In the genomic region with DNA sequence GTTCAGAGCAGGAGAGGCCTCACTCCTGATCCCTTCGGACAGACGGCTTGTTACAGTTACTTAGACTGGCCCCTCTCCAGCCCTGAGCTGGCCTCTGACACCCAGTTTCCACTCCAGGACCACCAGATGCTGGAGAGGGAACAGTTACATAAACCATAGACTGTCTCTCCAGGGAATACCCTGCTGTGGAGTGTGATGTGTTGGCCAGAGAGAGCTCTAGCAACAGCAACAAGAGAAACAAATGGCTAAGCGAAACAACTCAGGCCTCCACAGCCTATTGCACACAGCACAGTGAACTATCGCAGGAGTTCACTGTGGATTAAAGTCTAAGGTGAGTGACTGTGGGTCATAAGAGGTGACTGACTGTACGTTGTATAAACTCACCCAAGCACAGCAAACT, we compare ENCODE assay signal across 13 mouse cellular contexts. TPM values are rescaled to one million over a fixed set of nuclear protein-coding genes. Genes with fewer than 3 reads are reported as not detected.
DNase-seq lines count a peak whose midpoint lies in the region; ATAC-seq lines count a peak whose summit lies in the region.
"Had no signal": no experiment of that assay in that cellular context is flagged by ENCODE, and none has a peak within 500 bp of the region (broad histone marks: within the 10 kb centered on the region; RNA-seq: fewer than 3 reads in every experiment).

No protein-coding gene starts in this region.

- H3K4me1 ChIP-seq in liver, embryonic 15.5 days (replicated peaks), result peaks cover 44% of the 10 kb centered on the region
- H3K4me1 ChIP-seq: midbrain, embryonic 15.5 days had no signal

- 65% methylated on average over 5 of the region's 5 CpGs for WGBS in liver, embryonic 15.5 days (ENCODE audit: insufficient replicate concordance)

- intact Hi-C loops in heart, postnatal 36 days (cut with DNase I), result no loop called here
- intact Hi-C loops in left cerebral cortex, postnatal 4 days (cut with DNase I), result no loop called here

- peaks cover 18% of the 10 kb centered on the region for H3K27me3 ChIP-seq in liver, embryonic 15.5 days
- H3K27me3 ChIP-seq: midbrain, embryonic 15.5 days had no signal

- 0 out of 2 replicates have a peak overlapping the region, but pooled peaks have one; percentile 61 for H3K4me2 ChIP-seq in liver, embryonic 15.5 days
- H3K4me2 ChIP-seq: midbrain, embryonic 15.5 days had no signal

- H3K9ac ChIP-seq in liver, embryonic 15.5 days, result no peak overlapping the region
- H3K9ac ChIP-seq: midbrain, embryonic 15.5 days had no signal

- no peaks in the 10 kb centered on the region for H3K36me3 ChIP-seq in liver, embryonic 15.5 days (replicated peaks)
- H3K36me3 ChIP-seq: forebrain, embryonic 10.5 days; midbrain, embryonic 15.5 days had no signal

- H3K9me3 ChIP-seq in liver, embryonic 15.5 days (replicated peaks), result no peaks in the 10 kb centered on the region
- H3K9me3 ChIP-seq: forebrain, embryonic 10.5 days; midbrain, embryonic 15.5 days had no signal

- peak; percentile 41 for DNase-seq in urinary bladder, postnatal 14 days (ENCODE audit: low spot score)
- no peak for DNase-seq in urinary bladder, postnatal 10 days (ENCODE audit: low spot score)
- peak; percentile 68 to 77 for DNase-seq in heart, postnatal 36 days
- DNase-seq in retina, postnatal 1 day, result no peak
- no peak for DNase-seq in layer of hippocampus, postnatal 36 days
- no peak for DNase-seq in left cerebral cortex, postnatal 4 days
- DNase-seq: adrenal gland, postnatal 25 days; cerebellum, postnatal 25 days had no signal

- no peak overlapping the region for H3K27ac ChIP-seq in liver, embryonic 15.5 days (replicated peaks)
- H3K27ac ChIP-seq: midbrain, embryonic 15.5 days had no signal

- ATAC-seq in liver, embryonic 15.5 days (ENCODE audit: insufficient read depth), result no peak
- no peak for ATAC-seq in activated CD4-positive, CD25-positive, alpha-beta regulatory T cell, adult 4 months
- ATAC-seq: midbrain, embryonic 15.5 days had no signal

- no peak overlapping the region for H3K4me3 ChIP-seq in liver, embryonic 15.5 days (replicated peaks)
- H3K4me3 ChIP-seq: midbrain, embryonic 15.5 days had no signal

RNA-seq across cellular contexts. Expression of a gene that starts 56.5 kb away (rescaled TPM):
- total RNA-seq in heart, postnatal 36 days (2021), result under 1 TPM; 0.27 to 0.33 TPM
- polyA plus RNA-seq in liver, embryonic 15.5 days (2015; fragmentation: Nextera tagmentation; extraction: Ambion mirVana), result not detected in 2 replicates
- under 1 TPM in 1 of 2 experiments, not detected in 1; 0.17 TPM for polyA plus RNA-seq in activated CD4-positive, CD25-positive, alpha-beta regulatory T cell, adult 4 months (2017; shearing (Covaris generic))
- total RNA-seq in layer of hippocampus, postnatal 36 days (2021), result under 1 TPM in 1 of 2 experiments, not detected in 1; 0.17 TPM
- not detected for total RNA-seq in left cerebral cortex, postnatal 4 days (2021)
- polyA plus RNA-seq: hindbrain, embryonic 11.5 days; midbrain, embryonic 15.5 days had no signal

Comparison
In these comparisons a context has a peak if more than half of its experiments do, and no peak if none do; other contexts are left out.
1. DNase-seq: peak in urinary bladder, postnatal 14 days (single experiment) and heart, postnatal 36 days (2 of 2); none in urinary bladder, postnatal 10 days (single experiment), retina, postnatal 1 day (single experiment), layer of hippocampus, postnatal 36 days (0 of 2) and left cerebral cortex, postnatal 4 days (single experiment).